Mouse (Mus musculus) erythroid progenitor cell, adult 5-6 weeks (primary cell): ENCODE results near the gene Tap1. TPM values are rescaled to one million over a fixed set of nuclear protein-coding genes. Genes with fewer than 3 reads are reported as not detected.
A peak's percentile ranks its signal among the peaks of the same experiment; 100 is the strongest.
"Not testable (repeated sequence)": the region's sequence is repeated elsewhere in the genome, so short reads cannot be mapped to it uniquely, and the experiment has no call there.

Source experiments
- ATAC-seq: replicated peaks from 2 replicates; pipeline ENCODE4 v1.8.0; 2016; ENCODE audit warnings: moderate number of reproducible peaks, mild to moderate bottlenecking, moderate TSS enrichment, inconsistent platforms; ENCODE audit not compliant: poor library complexity, low FRiP score, severe bottlenecking
- total RNA-seq, 2 experiments: library from RNA; stranded (forward) in 1 of 2; stranded (reverse) in 1 of 2; fragments of 150-400 nt in 1 of 2; fragments of 186-747, 209-891 nt in 1 of 2; gene quantifications; 2 replicates each; pipeline versions ENCODE4 v1.2.3 to v1.2.4; 2015 to 2017; ENCODE audit warnings: low replicate concordance in 2 of 2

The Tap1 gene
- total RNA-seq (2015; ENCODE audit: low replicate concordance) (12.6 and 21.0 TPM in 2 replicates), total RNA-seq (2017; ENCODE audit: low replicate concordance) (21.6 and 35.4 TPM in 2 replicates)

- peak; percentile 90 for ATAC-seq
Observed at GRCm38 (mm10) chr17:34187261-34187916, at the start of gene Tap1, which contains the start of gene Psmb9. Gene Tap1, plus strand, starts transcription at chr17:34187553. Gene Psmb9, minus strand, starts transcription at chr17:34187764.

DNA sequence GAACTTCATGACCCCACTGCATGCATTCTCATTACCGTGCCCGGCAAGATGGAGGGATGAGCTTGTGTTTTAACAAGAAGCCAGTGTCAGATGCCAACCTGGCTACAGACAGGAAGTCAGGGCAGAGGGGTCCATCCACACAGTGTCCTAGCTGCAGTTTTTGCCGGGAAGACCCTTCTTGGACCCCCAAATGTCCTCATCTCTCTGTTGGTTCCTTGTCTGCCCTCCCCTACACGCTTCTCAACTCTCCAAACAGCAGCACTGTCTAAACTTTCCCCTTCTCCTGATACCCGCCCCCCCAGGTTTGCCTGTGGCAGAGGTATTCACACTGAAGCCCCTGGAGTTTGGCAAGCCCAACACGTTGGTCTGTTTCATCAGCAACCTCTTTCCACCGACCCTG is 49.8 kb upstream of the Tap1 start:
- no peak for ATAC-seq

- ATAC-seq, result no peak
Observed at GRCm38 (mm10) chr17:34138655-34139054, 48.7 kb upstream of the Tap1 start.

DNA sequence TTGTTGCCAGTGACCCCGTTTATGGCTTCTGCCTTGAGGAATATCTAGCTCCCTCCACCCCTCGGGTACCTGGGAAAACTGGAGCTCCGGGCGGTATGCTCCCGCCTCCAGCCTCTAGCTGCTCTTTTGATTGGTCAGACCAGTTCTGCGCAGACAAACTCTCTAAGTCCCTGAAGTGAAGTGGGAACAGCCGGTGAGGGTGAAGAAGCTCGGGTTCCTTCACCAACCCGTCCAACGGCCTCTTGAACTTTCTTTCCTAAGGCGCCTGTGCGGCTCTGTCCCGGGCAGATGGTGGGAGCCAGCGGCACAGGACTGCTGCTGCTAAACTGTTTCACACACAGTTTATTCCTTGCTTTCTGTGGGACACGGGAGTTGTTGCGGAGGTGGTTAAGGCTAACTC is 47.9 kb upstream of the Tap1 start:
- no peak for ATAC-seq

DNA sequence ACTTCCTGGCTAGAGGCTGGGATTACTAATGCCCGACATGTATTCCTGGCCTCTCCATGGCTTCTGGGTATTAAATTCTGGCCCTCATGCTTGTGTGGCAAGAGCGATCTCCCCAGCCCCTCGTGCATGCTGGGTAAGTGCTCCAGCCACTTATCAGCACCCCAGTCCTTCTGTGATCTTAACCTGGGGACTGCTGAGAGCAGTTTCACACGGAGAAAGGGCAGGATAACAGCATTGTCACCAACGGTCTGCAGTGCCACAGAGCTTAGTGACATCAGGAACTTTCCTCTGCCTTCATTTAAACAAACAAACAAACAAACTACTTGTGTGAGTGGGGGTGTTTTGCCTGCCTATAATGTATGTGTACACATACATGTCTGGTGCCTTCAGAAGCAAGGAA is 47.1 kb upstream of the Tap1 start:
- ATAC-seq, result no peak

GRCm38 (mm10) chr17:34141448-34141847 is 45.9 kb upstream of the Tap1 start:
- ATAC-seq, result no peak

DNA sequence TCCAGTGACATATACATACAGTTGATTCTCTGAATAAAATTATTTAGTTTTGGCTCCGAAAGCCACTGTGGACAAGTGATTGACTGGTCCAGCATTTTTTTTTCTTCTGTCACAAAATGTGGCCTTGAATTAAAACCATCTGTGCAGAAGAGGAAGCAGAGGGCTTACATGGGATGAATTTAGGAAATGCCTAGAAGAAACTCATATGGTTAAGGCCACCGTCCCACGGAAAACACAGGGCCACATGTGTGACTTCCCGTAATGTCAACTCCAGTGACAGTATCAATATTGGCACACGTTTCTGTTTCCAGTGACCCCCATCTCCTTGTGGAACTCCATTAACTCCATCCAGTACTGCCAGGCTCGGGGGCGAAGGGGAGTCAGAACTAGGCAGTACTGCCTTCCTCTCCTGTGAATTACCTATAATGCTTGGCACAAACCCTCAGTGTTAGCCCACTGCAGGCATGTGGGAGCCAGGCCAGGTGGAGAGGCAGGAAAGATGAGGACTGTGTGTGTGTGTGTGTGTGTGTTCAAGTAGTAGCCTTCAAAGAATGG is 44.8 kb upstream of the Tap1 start:
- no peak for ATAC-seq

DNA sequence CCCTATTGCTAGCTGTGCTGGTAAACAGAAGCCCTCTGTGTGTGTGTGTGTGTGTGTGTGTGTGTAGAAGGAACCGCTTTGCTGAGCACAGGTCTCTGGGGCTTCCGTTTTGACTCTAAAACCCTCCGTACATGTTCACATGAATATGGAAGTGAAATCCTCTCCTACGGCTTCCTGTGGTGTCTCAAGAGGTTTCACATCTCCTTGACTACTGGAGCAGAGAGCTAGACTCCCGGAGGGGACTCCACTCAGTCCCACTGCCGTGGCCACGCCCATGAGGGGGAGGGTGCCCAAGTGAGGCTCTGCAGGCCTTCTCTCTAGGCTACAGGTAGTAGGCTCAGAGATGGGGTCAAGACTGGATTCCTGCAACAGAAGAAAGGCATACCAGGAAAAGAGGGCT is 44.3 kb upstream of the Tap1 start, which contains the start of gene H2-DMb2:
TSS of gene H2-DMb2 (plus strand) at position 275 of the 400 bp plus-strand sequence.
- no peak for ATAC-seq

GRCm38 (mm10) chr17:34143461-34143860 is 43.9 kb upstream of the Tap1 start:
- no peak for ATAC-seq

- not testable (repeated sequence) for ATAC-seq
Observed at GRCm38 (mm10) chr17:34144221-34144620, 43.1 kb upstream of the Tap1 start.

DNA sequence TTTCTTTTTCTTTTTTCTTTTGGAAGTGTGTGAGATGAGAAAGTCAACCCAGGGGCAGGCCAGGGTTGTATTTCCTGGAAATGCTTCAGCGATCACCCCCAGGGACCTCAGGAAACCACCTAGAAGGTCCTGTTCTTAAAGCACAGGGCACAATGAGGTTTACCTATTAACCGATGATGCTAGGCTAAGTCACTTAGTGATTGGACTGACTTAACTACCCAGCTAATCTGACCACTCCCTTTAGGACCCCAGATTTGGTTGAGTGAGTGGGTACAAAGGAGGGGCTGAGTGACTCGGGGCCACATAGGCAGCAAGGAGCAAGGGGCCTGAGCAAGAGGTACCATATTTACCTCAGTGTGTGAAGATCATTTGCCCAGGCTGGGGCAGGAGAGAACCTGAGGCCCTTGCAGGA is 42.4 kb upstream of the Tap1 start:
- ATAC-seq, result no peak

GRCm38 (mm10) chr17:34152923-34153322 is 34.4 kb upstream of the Tap1 start, which contains the start of gene H2-DMb1:
Gene H2-DMb1, plus strand, starts transcription at chr17:34153072.
- ATAC-seq, result no peak

DNA sequence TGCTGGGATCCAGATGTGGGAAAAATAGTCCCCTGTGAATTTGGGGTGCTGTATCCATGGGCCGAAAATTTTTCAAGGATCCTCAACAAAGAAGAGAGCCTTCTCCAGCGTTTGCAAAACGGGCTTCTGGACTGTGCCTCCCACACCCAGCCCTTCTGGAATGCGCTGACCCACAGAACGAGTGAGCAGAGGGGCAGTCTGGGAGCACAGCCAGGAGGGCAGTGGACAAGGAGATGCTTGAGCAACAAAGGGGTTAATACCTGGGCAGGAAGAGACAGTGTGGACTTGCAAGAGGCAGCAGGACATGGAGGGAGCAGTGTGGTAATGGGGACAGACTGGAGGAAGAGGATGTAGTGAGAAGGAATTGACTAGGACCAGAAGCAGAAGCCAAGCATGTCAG is 31.8 kb upstream of the Tap1 start:
- ATAC-seq, result no peak

DNA sequence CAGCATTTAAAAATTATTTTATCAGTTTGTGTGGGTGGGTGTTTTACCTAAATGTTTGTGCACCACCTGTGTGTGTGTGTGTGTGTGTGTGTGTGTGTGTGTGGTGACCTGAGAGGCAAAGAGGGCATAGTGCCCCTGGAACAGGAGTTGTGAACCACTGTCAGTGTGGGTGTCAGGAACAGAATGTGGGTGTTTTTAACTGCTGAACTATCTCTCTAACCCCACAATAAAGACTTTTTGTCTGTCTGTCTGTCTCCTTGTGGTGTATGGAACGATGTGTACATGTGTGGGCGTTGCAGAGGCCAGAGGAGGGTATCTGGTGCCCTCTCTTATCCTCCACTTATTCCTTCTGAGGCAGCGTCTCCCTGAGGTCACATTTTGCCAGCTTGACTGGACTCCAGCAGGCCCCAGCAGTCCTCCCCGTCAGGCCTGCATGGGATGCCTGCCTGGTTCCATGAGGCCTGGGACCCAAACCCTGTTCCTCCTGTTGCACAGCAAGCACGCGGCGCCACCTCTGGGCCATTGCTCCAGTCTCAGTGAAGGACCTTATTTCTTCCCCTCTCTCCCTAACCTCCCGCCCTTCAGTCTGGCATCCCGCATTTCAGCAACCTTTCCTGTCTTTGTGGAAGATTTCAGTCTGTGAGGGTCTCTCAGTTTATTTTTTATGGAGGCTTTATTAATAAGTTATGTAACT is 23.0 kb upstream of the Tap1 start:
- ATAC-seq, result no peak

DNA sequence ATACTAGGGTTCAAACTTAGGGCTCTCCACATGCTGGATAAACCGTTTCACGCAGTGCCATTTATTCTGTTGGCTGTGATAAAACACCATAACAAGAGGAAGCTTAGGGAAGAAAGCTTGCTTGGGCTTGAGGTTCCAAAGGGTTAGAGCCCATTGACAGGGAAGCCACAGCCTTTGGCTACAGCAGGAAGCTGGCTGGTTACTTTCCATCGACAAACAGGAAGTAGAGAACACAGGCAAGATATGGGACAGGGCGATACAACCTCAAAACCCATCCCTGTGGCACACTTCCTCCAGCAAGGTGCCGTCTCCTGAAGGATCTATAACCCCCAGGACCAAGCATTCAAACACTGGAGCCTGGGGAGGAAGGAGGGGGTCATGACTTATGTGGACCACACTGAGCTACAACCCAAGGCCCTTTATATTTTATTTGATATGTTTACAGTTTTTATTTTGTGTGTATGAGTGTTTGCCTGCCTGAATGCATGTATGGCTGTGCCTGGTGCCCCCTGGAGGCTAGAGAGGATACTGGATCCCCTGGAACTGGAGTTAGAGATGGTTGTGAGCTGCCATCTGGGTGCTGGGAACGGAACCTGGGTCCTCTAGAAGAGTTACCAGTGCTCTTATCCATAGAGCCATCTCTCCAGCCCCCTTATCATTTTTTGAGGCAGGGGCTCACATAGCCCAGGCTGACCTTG is 22.2 kb upstream of the Tap1 start:
- ATAC-seq, result no peak

- ATAC-seq, result no peak
Observed at GRCm38 (mm10) chr17:34169279-34169678, 18.1 kb upstream of the Tap1 start.

GRCm38 (mm10) chr17:34170487-34170876 is 16.9 kb upstream of the Tap1 start:
- ATAC-seq, result peak; percentile 63; the same call in 1 of the 2 replicates

DNA sequence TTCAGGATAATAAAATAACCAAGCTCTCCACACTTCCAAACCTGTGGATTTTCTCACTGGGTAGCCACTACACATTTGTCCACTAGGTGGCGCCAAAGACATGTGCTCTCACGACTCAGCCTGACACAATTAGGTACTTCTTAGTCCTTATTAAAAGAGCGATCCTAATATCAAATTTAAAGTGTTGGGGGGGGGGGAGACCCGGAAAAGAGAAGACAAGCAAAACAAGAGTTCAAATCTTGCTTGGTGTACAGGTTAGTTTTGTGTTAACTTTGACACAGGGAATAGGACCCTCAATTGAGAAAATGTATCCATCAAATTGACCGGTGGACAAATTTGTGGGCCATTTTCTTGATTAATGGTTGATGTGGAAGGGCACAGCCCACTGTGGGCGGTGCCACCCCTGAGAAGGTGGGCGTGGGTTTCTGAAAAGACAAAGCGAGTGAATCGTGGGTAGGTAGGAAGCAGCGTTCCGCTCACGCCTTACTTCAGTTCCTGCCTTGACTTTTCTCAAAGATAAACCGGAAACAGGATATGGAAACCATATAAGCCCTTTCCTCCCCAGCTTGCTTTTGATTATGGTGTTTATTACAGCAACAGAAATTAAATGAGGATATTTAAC is 16.4 kb upstream of the Tap1 start:
- ATAC-seq, result peak; percentile 90

GRCm38 (mm10) chr17:34172528-34172927 is 14.8 kb upstream of the Tap1 start:
- no peak for ATAC-seq

GRCm38 (mm10) chr17:34174075-34174474 is 13.3 kb upstream of the Tap1 start:
- ATAC-seq, result no peak
